Mouse (Mus musculus): ENCODE measurements around the gene Arhgap21.

DNA sequence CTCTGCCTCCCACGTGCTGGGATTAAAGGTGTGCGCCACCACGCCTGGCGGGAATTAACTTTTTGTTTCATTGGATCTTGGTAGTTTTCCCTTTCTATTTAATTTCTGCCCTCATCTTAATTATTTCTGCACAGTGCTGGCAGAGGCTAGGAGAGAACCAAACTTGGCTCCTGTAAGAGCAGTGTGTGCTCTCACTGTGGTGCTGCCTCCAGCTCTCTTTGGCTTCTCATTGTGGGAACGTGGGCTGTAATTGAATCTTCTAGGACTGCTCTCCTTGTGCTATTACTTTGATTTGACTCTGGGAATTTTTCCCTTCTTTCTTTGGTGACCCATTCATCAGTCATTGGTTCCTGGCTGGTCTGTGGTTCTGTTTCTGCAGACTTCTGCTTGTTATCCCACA, 94.1 kb downstream of the Arhgap21 start:
- no peak for TF ChIP-seq CTCF (IDR thresholded peaks at IDR 0.05)
- no peak for TF ChIP-seq EP300 (IDR thresholded peaks at IDR 0.05; ENCODE audit: insufficient read depth, low read depth, low read length)
